Mouse (Mus musculus) CH12F3 (cell line): Measurements from ENCODE around the gene 4933406M09Rik.

Experiments
- in situ Hi-C: fragments of 300-500 bp; cut with MboI; formaldehyde crosslinking; loops from 2 replicates; pipeline ENCODE4 v1.14.3; 2020; ENCODE audit warnings: low sequenced_read_pairs

Gene 4933406M09Rik

GRCm38 (mm10) chr1:134374124-134374523, 11.6 kb upstream of the 4933406M09Rik start:
- in situ Hi-C loops: no loop called here

- in situ Hi-C loops: no loop called here
These were observed 4.7 kb upstream of the 4933406M09Rik start for GRCm38 (mm10) chr1:134381051-134381450.

DNA sequence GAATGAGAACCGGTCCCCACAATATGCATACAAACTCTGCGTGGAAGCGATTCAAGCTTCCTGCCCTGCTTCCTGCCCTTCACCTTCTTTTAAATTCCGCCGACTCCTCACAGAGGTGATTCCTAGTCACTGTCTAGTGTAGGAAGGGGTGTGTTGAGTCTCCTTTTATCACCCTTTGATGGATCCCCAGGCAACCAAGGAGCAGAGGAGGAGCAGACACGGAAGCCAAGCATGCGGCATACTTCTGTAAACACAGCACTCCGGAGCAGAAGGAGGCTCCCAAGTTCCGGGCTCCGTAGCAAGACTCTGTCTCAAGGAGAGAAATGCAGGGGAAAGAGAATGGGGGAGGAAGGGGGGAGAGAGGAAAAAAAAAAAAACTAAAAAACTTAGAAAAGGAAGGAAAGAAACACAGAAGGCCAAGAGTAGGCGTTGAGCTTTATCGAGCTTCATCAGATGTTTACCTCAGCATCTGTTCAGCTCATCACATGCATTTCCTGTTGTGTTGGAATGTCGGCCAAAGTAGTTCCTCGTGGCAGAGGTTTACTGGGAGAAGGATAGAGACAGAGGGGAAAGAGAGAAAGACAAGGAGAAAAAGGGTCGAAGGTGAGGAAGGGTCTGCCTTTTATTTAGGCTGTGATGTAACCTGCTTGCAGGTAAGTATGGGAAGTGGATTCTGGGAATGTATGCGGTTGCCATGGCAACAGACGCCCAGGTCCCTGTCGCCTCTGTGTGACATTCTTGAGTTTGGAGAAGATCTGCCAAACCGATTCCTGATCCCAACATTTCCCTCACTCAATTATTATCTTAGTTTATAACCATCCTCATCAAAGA, 3.7 kb upstream of the 4933406M09Rik start:
- in situ Hi-C loops: no loop called here

DNA sequence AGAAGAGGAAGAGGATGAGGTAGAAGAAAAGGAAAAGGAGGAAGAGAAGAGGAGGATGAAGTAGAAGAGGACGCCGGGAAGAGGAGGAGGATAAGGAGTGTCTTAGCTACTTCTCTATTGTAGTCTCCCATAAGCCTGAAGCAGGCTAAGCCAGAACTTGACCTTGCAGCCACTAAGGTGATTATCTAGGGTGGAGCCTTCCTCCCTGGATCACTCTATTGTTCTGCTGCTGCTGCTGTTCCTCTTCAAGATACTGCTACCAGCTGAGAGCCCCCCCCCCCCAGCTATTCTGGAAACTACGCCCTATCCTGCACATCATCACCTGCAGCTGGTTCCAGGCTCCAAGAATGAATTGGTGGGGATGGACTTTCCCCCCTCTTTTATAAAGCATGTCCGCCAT, 1.2 kb upstream of the 4933406M09Rik start:
- in situ Hi-C loops: no loop called here

DNA sequence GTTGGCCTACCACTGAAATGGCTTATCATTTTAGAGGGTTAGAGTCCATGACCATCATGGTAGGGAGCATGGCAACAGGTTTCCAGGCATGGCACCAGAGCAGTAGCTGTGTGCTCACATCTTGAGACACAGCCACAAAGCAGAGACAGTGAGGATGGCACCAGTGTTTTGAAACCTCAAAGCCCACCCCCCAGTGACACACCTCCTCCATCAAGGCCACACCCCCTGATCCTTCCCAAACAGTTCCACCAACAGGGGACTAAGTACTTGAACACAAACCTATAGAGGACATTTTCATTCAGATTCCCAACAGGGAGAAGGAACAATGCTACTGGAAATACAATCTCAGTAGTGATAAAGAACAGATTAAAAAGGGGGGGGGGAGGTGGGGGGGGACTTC, 564 bp upstream of the 4933406M09Rik start:
- in situ Hi-C loops: no loop called here

DNA sequence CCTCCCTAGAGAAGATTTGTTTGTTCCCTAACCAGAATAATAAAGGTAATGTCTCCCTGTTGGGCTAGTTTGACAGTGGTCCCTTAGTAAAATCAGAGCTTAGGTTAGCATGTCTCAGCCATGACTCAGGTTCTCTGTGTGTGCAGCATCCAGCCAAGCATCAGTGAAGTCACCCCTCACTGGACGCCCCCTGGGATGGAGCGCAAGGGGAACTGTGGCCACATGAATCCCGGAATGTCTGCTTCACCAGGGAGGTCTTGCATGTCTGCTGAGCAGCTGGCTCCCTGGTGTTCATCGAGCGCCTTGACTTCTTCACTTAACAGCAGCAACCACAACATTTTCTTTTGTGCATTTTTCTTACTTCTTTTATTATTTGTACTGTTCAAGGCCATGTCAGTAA, 8.1 kb downstream of the 4933406M09Rik start:
- in situ Hi-C loops: no loop called here

DNA sequence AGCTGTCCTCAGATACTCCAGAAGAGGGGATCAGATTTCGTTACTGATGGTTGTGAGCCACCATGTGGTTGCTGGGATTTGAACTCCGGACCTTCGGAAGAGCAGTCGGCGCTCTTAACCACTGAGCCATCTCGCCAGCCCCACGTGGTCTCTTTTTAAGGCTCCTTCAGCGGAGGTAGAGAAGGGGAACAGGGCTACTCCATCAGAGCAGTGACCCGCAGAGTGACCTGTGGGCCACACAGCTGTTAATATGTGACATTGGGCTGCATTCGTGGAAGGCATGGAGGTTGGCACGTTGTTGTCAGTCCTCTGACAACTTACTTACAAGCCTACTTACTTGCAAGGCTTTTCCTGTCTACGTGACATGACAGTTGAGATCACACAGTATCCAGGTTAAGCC, 12.5 kb downstream of the 4933406M09Rik start:
- in situ Hi-C loops: no loop called here

- in situ Hi-C loops: no loop called here
These were observed 14.0 kb downstream of the 4933406M09Rik start for GRCm38 (mm10) chr1:134399735-134400134.

- in situ Hi-C loops: no loop called here
These were observed 20.0 kb downstream of the 4933406M09Rik start, which contains the start of gene Cyb5r1 for GRCm38 (mm10) chr1:134405509-134406413. Gene Cyb5r1 (plus strand): TSS chr1:134405559.

- in situ Hi-C loops: no loop called here
These were observed 20.7 kb downstream of the 4933406M09Rik start for GRCm38 (mm10) chr1:134406414-134406771.

DNA sequence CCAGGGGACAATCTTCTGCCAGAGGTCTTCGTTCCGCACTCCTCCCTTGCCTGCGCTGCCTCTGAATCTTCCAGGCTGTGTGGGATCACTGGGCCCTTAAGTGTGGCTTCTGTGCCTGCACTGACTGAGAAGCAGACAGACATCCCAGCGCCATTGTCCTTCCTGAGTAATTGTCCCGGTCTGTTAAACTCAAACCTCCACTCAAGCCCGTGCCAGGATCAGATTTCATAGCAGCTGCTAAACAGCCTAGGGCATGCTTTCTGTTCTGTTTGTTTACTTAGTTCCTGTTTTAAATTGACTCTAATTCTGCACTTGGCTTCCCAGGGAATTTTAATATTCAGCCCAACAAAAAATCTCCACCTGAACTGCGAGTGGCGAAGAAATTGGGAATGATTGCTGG, 22.3 kb downstream of the 4933406M09Rik start:
- in situ Hi-C loops: no loop called here

DNA sequence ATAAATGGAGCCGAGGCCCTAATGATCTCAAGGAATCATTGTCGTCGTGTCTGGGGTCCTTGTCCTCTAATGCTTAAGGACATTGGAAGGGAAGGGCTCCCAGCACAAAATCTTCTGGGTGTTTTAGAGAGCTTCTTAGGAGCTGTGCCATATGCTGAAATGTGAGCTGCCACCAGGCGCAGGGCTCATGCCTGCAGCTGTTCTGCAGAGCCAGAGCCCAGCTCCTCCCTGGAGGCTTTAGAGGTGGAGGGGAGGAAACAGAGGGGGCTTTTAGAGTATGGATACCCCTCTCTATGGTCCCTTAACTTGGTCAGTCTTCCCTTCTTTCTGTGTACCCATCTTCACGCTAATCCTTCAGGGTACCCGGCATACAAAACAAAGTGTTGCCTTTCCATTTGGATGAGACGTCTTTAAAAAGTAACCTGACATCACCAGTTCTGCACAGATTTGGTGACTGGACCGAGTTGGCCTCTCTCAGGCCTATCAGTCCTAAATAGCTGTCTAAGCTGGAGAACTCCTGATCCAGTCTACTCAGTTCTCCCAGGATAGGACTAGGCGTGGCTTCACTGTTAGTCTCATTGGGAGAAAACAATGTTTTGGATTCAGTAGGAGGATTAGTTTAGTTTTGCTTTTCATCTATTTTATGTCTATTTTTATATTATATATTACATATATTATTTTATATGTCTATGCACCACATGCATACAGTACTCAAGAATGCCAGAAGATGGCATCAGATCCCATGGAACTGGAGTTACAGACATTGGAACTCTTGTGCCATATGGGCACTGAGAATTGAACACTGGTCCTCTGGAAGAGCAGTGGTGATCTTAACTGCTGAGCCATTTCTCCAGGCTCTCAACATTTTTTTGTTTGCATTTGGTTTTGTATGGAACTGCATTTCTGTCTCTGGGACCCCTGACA, 26.2 kb downstream of the 4933406M09Rik start:
- in situ Hi-C loops: no loop called here

DNA sequence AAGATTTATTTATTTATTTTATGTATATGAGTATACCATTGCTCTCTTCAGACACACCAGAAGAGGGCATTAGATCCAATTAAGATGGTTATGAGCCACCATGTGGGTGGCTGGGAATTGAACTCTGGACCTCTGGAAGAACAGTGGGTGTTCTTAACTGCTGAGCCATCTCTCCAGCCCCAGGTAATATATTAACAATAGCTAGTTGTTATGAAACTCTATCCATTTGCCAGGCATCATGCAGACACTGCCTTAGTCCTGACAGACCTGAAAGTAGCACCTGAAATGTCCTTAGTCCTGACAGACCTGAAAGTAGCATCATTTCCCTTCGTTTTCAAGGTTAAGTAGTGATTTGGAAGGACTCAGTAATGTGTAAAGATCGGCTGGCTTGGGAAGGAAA, 28.3 kb downstream of the 4933406M09Rik start:
- in situ Hi-C loops: no loop called here

DNA sequence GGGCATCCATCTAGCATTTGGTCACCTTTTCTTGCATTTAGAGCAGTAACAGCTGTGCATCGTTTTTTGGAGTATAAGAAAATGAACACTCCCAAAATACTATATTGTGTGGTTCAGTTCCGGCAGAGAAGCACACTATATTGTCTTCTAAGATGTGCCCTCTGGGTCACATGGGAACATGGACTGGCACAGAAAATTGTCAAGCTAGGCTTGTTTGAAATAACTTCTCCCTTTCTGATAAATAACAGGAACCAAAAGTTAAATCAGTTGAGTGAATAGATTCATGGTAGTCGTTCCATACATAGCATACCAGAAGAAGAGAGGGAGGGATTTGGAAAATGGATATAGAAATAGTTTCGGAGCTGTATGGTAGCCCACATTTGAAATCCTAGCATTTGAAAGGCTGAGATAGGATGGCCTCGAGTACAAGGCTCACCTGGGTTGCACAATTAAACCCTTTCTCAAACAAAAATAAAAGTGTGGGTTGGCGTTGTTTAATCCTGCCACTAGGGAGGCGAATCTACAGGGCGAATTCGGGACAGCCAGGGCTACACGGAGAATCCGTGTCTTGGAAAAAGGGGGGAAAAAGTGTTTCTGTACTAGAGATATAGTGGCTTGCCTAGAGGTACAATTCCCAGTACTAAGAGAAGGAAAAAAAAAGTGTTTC, 28.9 kb downstream of the 4933406M09Rik start:
- in situ Hi-C loops: no loop called here

GRCm38 (mm10) chr1:134415168-134415831, 29.6 kb downstream of the 4933406M09Rik start, which contains the start of gene Adipor1:
Gene Adipor1 (plus strand): TSS chr1:134415378.
- in situ Hi-C loops: no loop called here

GRCm38 (mm10) chr1:134418414-134418975, 32.8 kb downstream of the 4933406M09Rik start:
- in situ Hi-C loops: no loop called here

DNA sequence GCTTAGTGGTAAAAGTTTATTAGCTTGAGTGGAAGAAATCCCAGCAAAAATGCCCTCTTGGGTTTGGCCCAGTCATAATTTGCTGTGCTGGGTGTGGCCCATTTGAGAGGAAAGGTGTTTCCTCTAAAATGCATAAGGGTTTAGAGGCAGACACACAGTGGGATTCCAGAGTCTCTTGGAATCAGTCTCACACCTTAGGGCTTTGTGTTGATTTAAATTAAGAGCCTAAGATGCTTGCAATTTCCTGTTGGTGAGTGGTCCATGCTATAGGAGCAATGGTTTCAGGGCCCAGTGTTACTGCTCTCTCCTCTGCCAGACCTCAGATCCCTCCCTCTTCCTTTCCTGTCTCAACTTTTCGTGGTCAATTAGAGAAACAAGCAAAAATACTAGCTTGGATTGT, 33.4 kb downstream of the 4933406M09Rik start:
- in situ Hi-C loops: no loop called here

DNA sequence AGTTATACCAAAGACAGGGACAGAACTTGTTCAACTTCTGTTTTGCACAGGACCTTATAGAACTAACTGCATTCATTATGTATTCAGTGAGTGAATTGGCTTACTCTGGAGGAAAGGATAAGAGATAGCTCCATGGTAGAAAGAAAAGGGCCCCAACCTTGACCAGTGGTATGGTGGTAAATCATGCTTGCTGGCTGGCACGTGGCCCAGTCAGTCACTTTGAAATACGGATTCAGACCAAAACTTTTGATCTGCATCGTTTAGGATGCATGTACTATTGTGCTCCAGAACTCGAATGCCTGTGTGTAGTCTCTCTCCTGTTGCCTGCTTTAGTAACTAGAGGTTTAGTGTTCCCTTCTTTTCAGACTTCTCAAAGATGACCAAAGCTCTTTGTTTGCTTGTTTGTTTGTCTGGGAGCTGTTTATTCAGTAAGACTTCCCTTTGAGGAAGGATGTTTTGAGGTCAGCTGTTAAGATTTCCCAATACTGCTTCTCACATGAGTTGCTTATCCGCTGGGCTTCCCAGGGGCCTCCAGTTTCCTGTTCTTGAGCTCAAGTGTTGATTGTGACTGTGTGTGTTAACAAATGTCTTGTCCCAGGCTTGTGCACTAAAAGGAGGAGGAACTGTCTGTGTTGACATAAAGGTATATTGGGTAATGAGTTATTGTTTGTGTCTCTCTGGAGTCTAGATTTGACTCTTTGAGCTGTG, 34.2 kb downstream of the 4933406M09Rik start:
- in situ Hi-C loops: no loop called here

GRCm38 (mm10) chr1:134423911-134424310, 38.2 kb downstream of the 4933406M09Rik start:
- in situ Hi-C loops: no loop called here
